Mouse (Mus musculus) stomach, embryonic 14.5 days (tissue): ENCODE measurements around the gene Loxl4. TPM values are rescaled to one million over a fixed set of nuclear protein-coding genes. Genes with fewer than 3 reads are reported as not detected.

ENCODE experiments used
- ATAC-seq: fragments of 200-750 bp; cut with Nextera tagmentation; 2 replicates; pipeline ENCODE4 v1.8.0; 2017; ENCODE audit warnings: low read depth, moderate TSS enrichment; ENCODE audit not compliant: insufficient number of reproducible peaks, insufficient read depth, low FRiP score
- H3K27ac ChIP-seq: fragments of 300-500 bp; sonication (generic); 2 replicates; pipeline ENCODE4 v1.5.1; 2014; ENCODE audit warnings: mild to moderate bottlenecking, low read length, moderate library complexity, mixed read lengths
- H3K27me3 ChIP-seq: fragments of 300-500 bp; sonication (generic); 2 replicates; pipeline ENCODE4 v1.6.1; 2014; ENCODE audit warnings: low read length, control low read depth, mixed read lengths; ENCODE audit not compliant: control insufficient read depth, insufficient read depth
- H3K36me3 ChIP-seq: fragments of 300-500 bp; sonication (generic); 2 replicates; pipeline ENCODE4 v1.6.1; 2014; ENCODE audit warnings: mild to moderate bottlenecking, control low read depth, low read length, moderate library complexity, mixed read lengths; ENCODE audit not compliant: control insufficient read depth, insufficient read depth
- H3K4me1 ChIP-seq: fragments of 300-500 bp; sonication (generic); 2 replicates; pipeline ENCODE4 v1.6.1; 2014; ENCODE audit warnings: low read length, control low read depth, mixed read lengths; ENCODE audit not compliant: control insufficient read depth, insufficient read depth
- H3K4me2 ChIP-seq: fragments of 300-500 bp; sonication (generic); replicated peaks from 2 replicates; pipeline ENCODE4 v1.6.1; 2014; ENCODE audit warnings: low read depth, low read length, control low read depth
- H3K4me3 ChIP-seq: fragments of 300-500 bp; sonication (generic); 2 replicates; pipeline ENCODE4 v1.5.1; 2014; ENCODE audit warnings: low read depth, low read length, control low read depth
- H3K9ac ChIP-seq: fragments of 300-500 bp; sonication (generic); replicated peaks from 2 replicates; pipeline ENCODE4 v1.6.1; 2014; ENCODE audit warnings: low read depth, mild to moderate bottlenecking, control low read depth, low read length, moderate library complexity, mixed read lengths
- H3K9me3 ChIP-seq: fragments of 300-500 bp; sonication (generic); 2 replicates; pipeline ENCODE4 v1.6.1; 2016; ENCODE audit warnings: low read depth, low read length, control low read depth; ENCODE audit not compliant: control insufficient read depth
- WGBS: fragments of 180-500 bp; shearing (Covaris S2); extraction: QIAGEN DNeasy Blood & Tissue Kit; methylation state at CpG from one replicate; pipeline ENCODE4 v1.1.7; 2014; 5-methylcytosine and 5-hydroxymethylcytosine counted together
- polyA plus RNA-seq: library from polyadenylated mRNA; unstranded; fragments of >200 nt; fragmentation: Nextera tagmentation; extraction: Ambion mirVana; gene quantifications from 2 replicates; pipeline ENCODE4 v1.2.1, GENCODE M21; 2014

The Loxl4 gene
- polyA plus RNA-seq, 1 experiment from 2014 or later, result 3.0 TPM

DNA sequence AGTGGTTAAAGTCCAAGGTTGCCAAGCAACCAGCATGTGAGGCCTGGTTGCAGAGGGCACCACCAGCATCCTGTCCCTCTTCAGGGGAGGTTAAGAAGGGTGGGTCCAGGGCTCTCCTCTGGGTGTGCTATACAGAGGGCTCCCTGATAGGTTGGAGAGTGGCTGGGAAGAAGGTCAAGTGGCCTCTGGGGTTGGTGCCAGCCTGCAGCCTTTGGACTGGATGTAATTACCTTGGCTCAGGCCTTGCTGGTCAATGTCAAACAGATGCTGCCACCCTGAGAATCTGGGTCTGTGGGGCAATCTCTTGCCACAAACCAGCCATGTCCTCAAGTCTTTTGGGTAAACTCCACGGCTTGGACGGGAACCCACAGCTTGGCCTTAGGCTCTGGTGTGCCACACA lies 11.2 kb downstream of the Loxl4 start:
- Histone ChIP-seq H3K4me3 (no peak overlapping the region), H3K4me1 (no peaks in the 10 kb centered on the region), H3K4me2 (no peak overlapping the region), H3K9me3 (no peaks in the 10 kb centered on the region), H3K9ac (no peak overlapping the region), H3K27ac (no peak overlapping the region), H3K27me3 (no peaks in the 10 kb centered on the region), H3K36me3 (no peaks in the 10 kb centered on the region; the same call in 1 of the 2 replicates)
- WGBS, result 90% methylated on average over 2 of the region's 2 CpGs
- ATAC-seq, result no peak

DNA sequence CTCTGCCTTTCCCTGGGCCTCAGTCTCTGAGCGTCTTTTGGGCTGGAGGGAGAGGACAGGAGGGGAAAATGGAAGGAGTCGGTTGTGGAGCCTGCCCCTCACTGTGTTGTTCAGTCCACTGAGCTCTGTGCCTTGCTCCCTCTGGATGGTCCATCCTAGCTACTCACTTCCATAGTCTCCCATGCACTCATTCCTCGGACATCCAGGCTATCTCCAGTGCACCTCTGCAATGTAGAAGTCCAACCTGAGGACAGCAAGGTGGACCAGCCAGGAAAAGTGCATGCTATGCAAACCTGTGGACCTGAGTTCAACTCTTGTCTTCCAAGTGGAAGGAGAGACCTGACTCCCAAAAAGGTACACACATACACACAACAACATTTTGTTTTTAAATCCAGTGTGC lies 12.0 kb downstream of the Loxl4 start:
- Histone ChIP-seq H3K36me3 (no peaks in the 10 kb centered on the region; the same call in 1 of the 2 replicates), H3K4me3 (no peak overlapping the region), H3K27ac (no peak overlapping the region), H3K9ac (no peak overlapping the region), H3K9me3 (no peaks in the 10 kb centered on the region), H3K4me1 (no peaks in the 10 kb centered on the region), H3K4me2 (no peak overlapping the region), H3K27me3 (no peaks in the 10 kb centered on the region)
- WGBS, result 61% methylated on average over 3 of the region's 3 CpGs
- no peak for ATAC-seq

DNA sequence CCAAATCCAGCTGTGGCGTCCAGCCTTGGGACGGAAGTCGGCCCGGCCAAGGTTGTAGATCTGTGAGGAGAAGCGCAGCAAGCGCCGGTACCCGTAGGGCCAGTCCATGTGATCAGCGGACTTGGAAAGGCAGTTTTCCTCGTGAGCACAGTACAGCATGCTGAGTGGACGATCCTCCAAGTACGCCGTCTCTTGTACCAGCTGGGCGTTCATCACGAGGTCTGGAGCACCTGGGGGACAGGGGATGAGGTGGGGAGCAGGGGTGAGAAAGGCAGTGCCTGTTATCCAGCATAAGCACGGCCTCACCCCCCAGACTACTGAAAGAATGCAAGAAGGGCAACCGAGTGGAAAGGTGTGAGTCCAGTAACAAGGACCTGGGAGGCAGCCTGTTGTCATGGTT lies 12.7 kb downstream of the Loxl4 start:
- H3K4me1 ChIP-seq, result no peaks in the 10 kb centered on the region
- no peaks in the 10 kb centered on the region for H3K9me3 ChIP-seq
- no peak overlapping the region for H3K9ac ChIP-seq
- WGBS, result 81% methylated on average over 17 of the region's 17 CpGs
- H3K27me3 ChIP-seq, result no peaks in the 10 kb centered on the region
- peaks cover 3% of the 10 kb centered on the region; the same call in 1 of the 2 replicates for H3K36me3 ChIP-seq
- ATAC-seq, result no peak
- no peak overlapping the region for H3K4me3 ChIP-seq
- H3K4me2 ChIP-seq, result no peak overlapping the region
- H3K27ac ChIP-seq, result no peak overlapping the region

DNA sequence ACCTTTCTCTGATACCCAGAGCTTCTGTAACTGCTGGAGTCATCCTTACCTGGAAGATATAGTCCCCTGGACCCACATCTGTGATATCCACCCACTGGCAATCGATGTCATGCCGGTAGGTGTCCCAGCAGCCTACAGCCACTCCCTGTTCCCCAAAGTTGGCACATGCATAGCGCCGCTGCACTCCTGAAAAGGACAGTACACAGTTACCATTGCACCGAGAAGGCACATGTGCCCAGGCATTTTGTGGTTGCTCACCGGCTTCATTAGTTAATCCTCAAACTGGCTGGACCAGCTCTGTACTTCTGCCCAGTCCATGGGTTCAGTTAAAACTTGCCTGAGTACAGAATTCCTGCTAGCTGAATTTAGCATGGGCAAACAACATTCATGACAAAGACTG lies 14.7 kb downstream of the Loxl4 start:
- 92% methylated on average over 6 of the region's 6 CpGs for WGBS
- no peak for ATAC-seq
- Histone ChIP-seq H3K4me2 (no peak overlapping the region), H3K4me3 (no peak overlapping the region), H3K4me1 (no peaks in the 10 kb centered on the region), H3K9ac (no peak overlapping the region), H3K27ac (0 out of 2 replicates have a peak overlapping the region, but pooled peaks have one; percentile 2), H3K9me3 (no peaks in the 10 kb centered on the region), H3K36me3 (peaks cover 3% of the 10 kb centered on the region; the same call in 1 of the 2 replicates), H3K27me3 (no peaks in the 10 kb centered on the region)

DNA sequence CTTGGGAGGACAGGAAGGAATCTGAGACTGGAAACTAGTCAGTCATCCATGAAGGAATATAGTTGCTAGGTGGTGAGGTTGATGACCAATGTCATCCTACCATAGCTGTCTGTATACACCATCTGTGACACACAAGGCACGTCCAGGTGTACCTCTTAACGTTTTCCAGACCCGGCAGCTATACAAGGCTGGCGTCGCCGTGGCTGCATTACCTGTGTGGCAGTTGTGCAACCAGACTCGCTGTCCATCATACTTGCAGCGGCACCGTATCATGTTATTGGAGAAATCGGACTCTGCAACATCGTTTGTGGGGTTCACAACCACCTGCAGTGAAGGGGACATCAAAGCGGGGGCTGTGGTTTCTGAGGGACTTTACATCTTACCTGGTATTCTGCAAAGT lies 15.3 kb downstream of the Loxl4 start:
- Histone ChIP-seq H3K4me1 (no peaks in the 10 kb centered on the region), H3K9ac (no peak overlapping the region), H3K4me2 (no peak overlapping the region), H3K36me3 (peaks cover 3% of the 10 kb centered on the region; the same call in 1 of the 2 replicates), H3K9me3 (no peaks in the 10 kb centered on the region), H3K27ac (no peak overlapping the region), H3K27me3 (no peaks in the 10 kb centered on the region), H3K4me3 (no peak overlapping the region)
- 95% methylated on average over 12 of the region's 12 CpGs for WGBS
- no peak for ATAC-seq

DNA sequence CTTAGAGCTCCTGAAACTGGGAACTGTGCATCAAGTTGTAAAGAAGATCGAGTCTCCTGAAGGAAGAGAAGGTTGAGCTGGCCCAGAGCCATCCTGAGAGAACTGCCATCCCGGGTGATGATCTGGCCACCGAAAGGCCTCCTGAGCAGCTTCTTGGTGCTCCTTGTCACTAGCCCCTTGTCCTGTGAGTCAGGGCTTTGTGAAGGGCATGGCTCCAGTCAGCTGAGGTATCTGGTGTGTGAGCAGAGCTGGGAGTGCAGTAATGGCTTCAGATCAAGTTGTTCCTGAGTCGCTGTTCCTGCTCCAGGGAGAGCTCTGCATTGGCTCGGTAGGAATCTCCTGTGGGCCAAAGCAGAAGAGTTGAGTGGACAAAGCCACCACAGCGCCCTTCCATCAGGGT lies 17.5 kb downstream of the Loxl4 start:
- H3K27me3 ChIP-seq, result no peaks in the 10 kb centered on the region
- H3K4me2 ChIP-seq, result no peak overlapping the region
- H3K27ac ChIP-seq, result no peak overlapping the region
- H3K4me1 ChIP-seq, result no peaks in the 10 kb centered on the region
- no peak overlapping the region for H3K4me3 ChIP-seq
- ATAC-seq, result no peak
- no peak overlapping the region for H3K9ac ChIP-seq
- H3K9me3 ChIP-seq, result no peaks in the 10 kb centered on the region
- H3K36me3 ChIP-seq, result peaks cover 13% of the 10 kb centered on the region; the same call in 1 of the 2 replicates
- 92% methylated on average over 6 of the region's 6 CpGs for WGBS

DNA sequence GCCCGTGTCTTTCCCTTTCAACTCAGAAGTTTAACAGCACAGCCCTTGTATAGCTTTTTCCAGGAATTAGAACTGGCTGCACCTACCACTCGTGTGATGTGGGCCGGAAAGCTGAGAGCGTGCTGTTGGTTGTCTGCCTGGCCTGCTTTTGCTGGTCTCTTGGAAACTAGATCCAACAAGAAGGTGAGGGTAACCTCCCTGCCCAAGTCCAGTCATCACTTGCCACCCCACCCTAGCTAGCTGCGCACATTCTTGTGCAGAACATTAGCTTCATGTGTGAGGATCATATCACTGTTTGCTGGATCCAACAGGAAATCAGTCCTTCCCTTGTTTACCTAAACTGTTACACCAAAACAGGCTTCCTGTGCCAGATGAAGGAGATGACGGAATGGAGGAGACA lies 19.2 kb downstream of the Loxl4 start:
- Histone ChIP-seq H3K27me3 (no peaks in the 10 kb centered on the region), H3K4me3 (no peak overlapping the region)
- 86% methylated on average over 6 of the region's 6 CpGs for WGBS

DNA sequence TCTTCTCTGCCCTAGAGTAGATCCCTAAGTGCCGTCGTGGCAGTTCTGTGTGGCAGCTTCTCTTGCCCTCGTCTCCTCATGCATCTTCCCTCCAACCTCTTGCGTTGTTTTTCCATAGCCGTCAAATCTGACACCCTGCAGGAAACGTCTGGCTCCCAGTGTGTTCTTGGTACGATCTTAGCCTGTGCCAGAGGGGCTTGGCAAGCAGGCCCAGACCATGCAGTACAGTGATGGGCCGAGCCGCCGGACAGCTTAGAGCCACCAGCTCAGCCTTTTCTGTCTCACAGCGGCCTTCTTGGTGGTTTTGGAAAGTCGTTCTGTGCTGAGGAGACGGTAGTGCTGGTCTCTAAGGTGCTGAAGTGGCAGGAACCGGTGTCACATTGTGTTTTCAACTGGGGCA lies 21.1 kb downstream of the Loxl4 start:
- no peak for ATAC-seq
- Histone ChIP-seq H3K4me3 (no peak overlapping the region), H3K27ac (no peak overlapping the region), H3K4me2 (no peak overlapping the region), H3K9ac (no peak overlapping the region), H3K27me3 (no peaks in the 10 kb centered on the region), H3K9me3 (no peaks in the 10 kb centered on the region), H3K36me3 (peaks cover 13% of the 10 kb centered on the region; the same call in 1 of the 2 replicates), H3K4me1 (peaks cover 7% of the 10 kb centered on the region; the same call in 1 of the 2 replicates)
- WGBS, result 66% methylated on average over 14 of the region's 14 CpGs

More for the DNA sequence above, 19.2 kb downstream of the Loxl4 start:
- Histone ChIP-seq H3K4me1 (no peaks in the 10 kb centered on the region), H3K36me3 (peaks cover 13% of the 10 kb centered on the region; the same call in 1 of the 2 replicates), H3K27ac (no peak overlapping the region), H3K9ac (no peak overlapping the region), H3K4me2 (no peak overlapping the region), H3K9me3 (no peaks in the 10 kb centered on the region)
- ATAC-seq, result no peak

DNA sequence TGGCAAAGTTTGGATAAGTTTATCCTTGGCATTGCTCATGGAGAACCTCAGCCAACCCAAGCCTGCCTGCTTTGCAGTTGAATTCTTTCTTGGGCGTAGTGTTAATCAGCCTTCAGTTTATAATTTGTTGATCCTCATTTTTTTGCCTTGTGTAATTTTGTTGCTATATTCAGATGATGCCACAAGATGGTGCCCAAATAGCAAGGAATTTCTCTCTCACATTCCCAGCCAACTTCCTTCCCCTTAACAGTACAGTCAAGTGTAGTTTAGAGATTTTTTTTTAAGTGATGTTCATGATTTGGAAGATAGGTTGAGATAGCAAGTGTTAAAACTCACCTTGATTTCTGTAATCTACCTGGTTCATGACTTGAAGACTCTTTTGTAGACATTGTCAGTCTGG lies 23.4 kb downstream of the Loxl4 start:
- no peak for ATAC-seq
- WGBS, result 69% methylated on average over 1 of the region's 1 CpGs
- peaks cover 7% of the 10 kb centered on the region; the same call in 1 of the 2 replicates for H3K4me1 ChIP-seq

More for the DNA sequence above, 23.4 kb downstream of the Loxl4 start:
- Histone ChIP-seq H3K27ac (no peak overlapping the region), H3K4me3 (no peak overlapping the region), H3K36me3 (peaks cover 11% of the 10 kb centered on the region; the same call in 1 of the 2 replicates), H3K4me2 (no peak overlapping the region), H3K9me3 (no peaks in the 10 kb centered on the region), H3K9ac (no peak overlapping the region), H3K27me3 (no peaks in the 10 kb centered on the region)
